Mouse (Mus musculus) c-Kit-negative CD71-positive TER-119-positive erythroid progenitor cells, embryonic 14.5 days (primary cell): Measurements from ENCODE around the gene Ssbp2.
A peak's percentile ranks its signal among the peaks of the same experiment; 100 is the strongest.

Source experiments
- DNase-seq: peaks from one replicate; pipeline ENCODE4 v3.0.0-alpha.2; 2013; ENCODE audit warnings: low read depth, low spot score

The Ssbp2 gene

GRCm38 (mm10) chr13:91631291-91631799 is 171.3 kb downstream of the Ssbp2 start:
- DNase-seq, result no peak

- no peak for DNase-seq
These were observed 174.0 kb downstream of the Ssbp2 start for GRCm38 (mm10) chr13:91634123-91634522.

- DNase-seq, result no peak
These were observed 175.9 kb downstream of the Ssbp2 start for GRCm38 (mm10) chr13:91635957-91636356.

GRCm38 (mm10) chr13:91636814-91637213 is 176.7 kb downstream of the Ssbp2 start:
- DNase-seq, result peak; percentile 73

GRCm38 (mm10) chr13:91638836-91639235 is 178.8 kb downstream of the Ssbp2 start:
- no peak for DNase-seq

GRCm38 (mm10) chr13:91640219-91640618 is 180.1 kb downstream of the Ssbp2 start:
- DNase-seq, result no peak

GRCm38 (mm10) chr13:91648240-91648639 is 188.2 kb downstream of the Ssbp2 start:
- no peak for DNase-seq

GRCm38 (mm10) chr13:91649926-91650325 is 189.8 kb downstream of the Ssbp2 start:
- no peak for DNase-seq

- no peak for DNase-seq
These were observed 201.1 kb downstream of the Ssbp2 start for GRCm38 (mm10) chr13:91661068-91661795.

GRCm38 (mm10) chr13:91662751-91663150 is 202.7 kb downstream of the Ssbp2 start:
- DNase-seq, result no peak

- DNase-seq, result no peak
These were observed 213.2 kb downstream of the Ssbp2 start for GRCm38 (mm10) chr13:91673241-91673640.

GRCm38 (mm10) chr13:91680764-91681437 is 220.8 kb downstream of the Ssbp2 start:
- no peak for DNase-seq

- no peak for DNase-seq
These were observed 221.4 kb downstream of the Ssbp2 start for GRCm38 (mm10) chr13:91681474-91681873.

- no peak for DNase-seq
These were observed 230.0 kb downstream of the Ssbp2 start for GRCm38 (mm10) chr13:91690118-91690517.

- no peak for DNase-seq
These were observed 233.5 kb downstream of the Ssbp2 start for GRCm38 (mm10) chr13:91693615-91694014.

- no peak for DNase-seq
These were observed 235.3 kb downstream of the Ssbp2 start for GRCm38 (mm10) chr13:91695406-91695805.

- no peak for DNase-seq
These were observed 236.1 kb downstream of the Ssbp2 start for GRCm38 (mm10) chr13:91696109-91696645.

GRCm38 (mm10) chr13:91697011-91697410 is 236.9 kb downstream of the Ssbp2 start:
- DNase-seq, result peak; percentile 33

GRCm38 (mm10) chr13:91702337-91702736 is 242.3 kb downstream of the Ssbp2 start:
- DNase-seq, result no peak

- DNase-seq, result no peak
These were observed 259.4 kb downstream of the Ssbp2 start for GRCm38 (mm10) chr13:91719487-91719886.

GRCm38 (mm10) chr13:91723108-91723735 is 263.1 kb downstream of the Ssbp2 start:
- DNase-seq, result no peak

- DNase-seq, result no peak
These were observed 263.6 kb downstream of the Ssbp2 start for GRCm38 (mm10) chr13:91723736-91724119.
